In genomic region chr17:56805784-56806183, GRCm38 (mm10) we compare ENCODE assay signal across 1 mouse cellular context.
TF ChIP-seq lines count a peak whose summit lies in the region.

No protein-coding gene starts in this region.

TF ChIP-seq in MEL, 35 proteins besides CTCF, POLR2A, EP300 and RAD21 (continued from another document):
- TF ChIP-seq NELFE (IDR thresholded peaks at IDR 0.05; ENCODE audit: low read depth, low read length): no peak
- TF ChIP-seq SMC3 (IDR thresholded peaks at IDR 0.05; ENCODE audit: low read depth, low read length): no peak
- TF ChIP-seq ETS1 (IDR thresholded peaks at IDR 0.05; ENCODE audit: low read depth, low read length): no peak
- TF ChIP-seq CHD1 (IDR thresholded peaks at IDR 0.05; ENCODE audit: low read depth, low read length): no peak
- no peak for TF ChIP-seq BHLHE40 (IDR thresholded peaks at IDR 0.05; ENCODE audit: borderline replicate concordance, low read depth, low read length)
- TF ChIP-seq MAFK (IDR thresholded peaks at IDR 0.05; ENCODE audit: borderline replicate concordance, low read depth, low read length): no peak
- TF ChIP-seq MAX (IDR thresholded peaks at IDR 0.05; ENCODE audit: low read length): no peak
